Mouse (Mus musculus): ENCODE measurements at regions not wholly inside any gene's neighbourhood (a gene's known extent, or its start where the extent isn't known, plus 50 kb on each side); places are given as distances from the start of the nearest gene placed in this dataset.
A peak's percentile ranks its signal among the peaks of the same experiment; 100 is the strongest.

DNA sequence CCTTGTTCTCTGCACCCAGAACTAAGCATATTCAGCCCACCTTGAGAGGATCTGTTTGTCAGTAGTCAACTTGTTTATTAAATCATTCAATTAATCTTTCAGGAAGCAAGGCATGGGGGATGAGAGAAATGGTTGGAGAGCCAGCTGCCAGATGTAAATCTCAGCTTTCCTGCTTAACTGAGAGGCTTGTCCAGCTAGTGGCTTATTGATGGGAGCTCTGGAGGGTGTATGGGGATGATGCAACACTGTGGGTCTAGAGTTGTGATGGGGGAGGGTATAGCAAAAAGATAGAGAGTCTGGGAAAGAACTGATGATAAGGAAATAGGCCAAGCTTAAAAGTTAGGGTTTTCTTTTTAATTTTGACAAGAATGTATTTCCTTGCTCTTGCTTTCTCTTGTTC, 2163.3 kb downstream of the 9330182O14Rik start:
- Histone ChIP-seq H3K4me3 (ENCODE audit: low read depth, low read length) (no peak overlapping the region), H3K9ac (replicated peaks; ENCODE audit: low read depth) (no peak overlapping the region), H3K9me3 (ENCODE audit: low read length) (no peaks in the 10 kb centered on the region), H3K4me1 (ENCODE audit: insufficient read depth, low read depth, low read length) (no peaks in the 10 kb centered on the region), H3K27ac (ENCODE audit: low read length) (no peak overlapping the region), H3K36me3 (ENCODE audit: insufficient read depth, low read length) (no peaks in the 10 kb centered on the region), H3K4me2 (replicated peaks; ENCODE audit: low read depth, low read length) (no peak overlapping the region), H3K27me3 (replicated peaks; ENCODE audit: insufficient read depth, low read length) (no peaks in the 10 kb centered on the region)
- TF ChIP-seq EP300 (IDR thresholded peaks at IDR 0.05), result no peak
- TF ChIP-seq CTCF (IDR thresholded peaks at IDR 0.05), result no peak
- DNase-seq (ENCODE audit: low spot score) (peak; percentile 65), ATAC-seq (peak; percentile 38; the same call in 1 of the 2 replicates)

- no peaks in the 10 kb centered on the region for H3K9me3 ChIP-seq (ENCODE audit: low read length)
- H3K4me2 ChIP-seq (replicated peaks; ENCODE audit: low read depth, low read length), result no peak overlapping the region
- no peak overlapping the region for H3K9ac ChIP-seq (replicated peaks; ENCODE audit: low read depth)
- no peak overlapping the region for H3K27ac ChIP-seq (ENCODE audit: low read length)
- TF ChIP-seq CTCF (IDR thresholded peaks at IDR 0.05) (no peak), EP300 (IDR thresholded peaks at IDR 0.05) (no peak)
- no peak for ATAC-seq
- H3K4me3 ChIP-seq (ENCODE audit: low read depth, low read length), result no peak overlapping the region
- no peaks in the 10 kb centered on the region for H3K4me1 ChIP-seq (ENCODE audit: insufficient read depth, low read depth, low read length)
- WGBS, result 76% methylated on average over 1 of the region's 1 CpGs
- no peaks in the 10 kb centered on the region for H3K36me3 ChIP-seq (ENCODE audit: insufficient read depth, low read length)
- peak; percentile 22 for DNase-seq (ENCODE audit: low spot score)
- no peaks in the 10 kb centered on the region for H3K27me3 ChIP-seq (replicated peaks; ENCODE audit: insufficient read depth, low read length)
These were observed 2167.8 kb downstream of the 9330182O14Rik start for GRCm38 (mm10) chr15:42301956-42302355.

DNA sequence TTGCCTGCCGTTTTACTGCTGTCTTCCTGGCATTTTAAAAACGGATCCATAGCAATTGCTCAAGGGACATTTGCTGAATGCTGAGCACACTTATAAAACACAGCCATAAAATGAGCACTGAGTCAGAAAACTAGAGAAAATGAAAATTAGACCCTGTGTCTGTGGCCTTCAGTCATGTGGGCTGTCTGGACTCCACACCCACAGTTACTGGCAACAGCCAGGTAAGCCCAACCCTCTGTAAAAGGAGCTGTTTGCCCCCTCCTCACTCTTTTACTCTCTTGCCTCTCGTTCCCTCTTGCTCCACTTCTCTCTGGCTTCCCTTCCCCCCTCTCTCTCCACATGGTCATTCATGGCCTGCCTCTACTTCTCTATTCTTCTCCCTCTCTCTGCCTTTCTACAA, 2169.9 kb downstream of the 9330182O14Rik start:
- Histone ChIP-seq H3K27ac (ENCODE audit: low read length) (no peak overlapping the region), H3K4me1 (ENCODE audit: insufficient read depth, low read depth, low read length) (no peaks in the 10 kb centered on the region), H3K27me3 (replicated peaks; ENCODE audit: insufficient read depth, low read length) (no peaks in the 10 kb centered on the region), H3K4me2 (replicated peaks; ENCODE audit: low read depth, low read length) (no peak overlapping the region), H3K9ac (replicated peaks; ENCODE audit: low read depth) (no peak overlapping the region), H3K9me3 (ENCODE audit: low read length) (no peaks in the 10 kb centered on the region), H3K36me3 (ENCODE audit: insufficient read depth, low read length) (no peaks in the 10 kb centered on the region), H3K4me3 (ENCODE audit: low read depth, low read length) (no peak overlapping the region)
- DNase-seq (ENCODE audit: low spot score) (no peak), ATAC-seq (no peak)
- WGBS, result 67% methylated on average over 3 of the region's 3 CpGs
- TF ChIP-seq CTCF (IDR thresholded peaks at IDR 0.05), result no peak
- no peak for TF ChIP-seq EP300 (IDR thresholded peaks at IDR 0.05)

GRCm38 (mm10) chr15:42309586-42309985, 2175.4 kb downstream of the 9330182O14Rik start:
- no peaks in the 10 kb centered on the region for H3K9me3 ChIP-seq (ENCODE audit: low read length)
- no peak for ATAC-seq

GRCm38 (mm10) chr15:42311166-42311565, 2177.0 kb downstream of the 9330182O14Rik start:
- DNase-seq (ENCODE audit: low spot score) (no peak), ATAC-seq (peak; percentile 52)
- 46% methylated on average over 4 of the region's 4 CpGs for WGBS
- H3K9ac ChIP-seq (replicated peaks; ENCODE audit: low read depth), result no peak overlapping the region
- no peaks in the 10 kb centered on the region for H3K27me3 ChIP-seq (replicated peaks; ENCODE audit: insufficient read depth, low read length)
- H3K4me1 ChIP-seq (ENCODE audit: insufficient read depth, low read depth, low read length), result no peaks in the 10 kb centered on the region
- no peaks in the 10 kb centered on the region for H3K9me3 ChIP-seq (ENCODE audit: low read length)
- H3K4me2 ChIP-seq (replicated peaks; ENCODE audit: low read depth, low read length), result no peak overlapping the region
- TF ChIP-seq EP300 (IDR thresholded peaks at IDR 0.05) (no peak), CTCF (IDR thresholded peaks at IDR 0.05) (no peak)
- H3K4me3 ChIP-seq (ENCODE audit: low read depth, low read length), result no peak overlapping the region
- H3K36me3 ChIP-seq (ENCODE audit: insufficient read depth, low read length), result no peaks in the 10 kb centered on the region
- no peak overlapping the region for H3K27ac ChIP-seq (ENCODE audit: low read length)

More at GRCm38 (mm10) chr15:42309586-42309985, 2175.4 kb downstream of the 9330182O14Rik start:
- Histone ChIP-seq H3K36me3 (ENCODE audit: insufficient read depth, low read length) (no peaks in the 10 kb centered on the region), H3K27me3 (replicated peaks; ENCODE audit: insufficient read depth, low read length) (no peaks in the 10 kb centered on the region), H3K27ac (ENCODE audit: low read length) (no peak overlapping the region), H3K4me2 (replicated peaks; ENCODE audit: low read depth, low read length) (no peak overlapping the region), H3K4me1 (ENCODE audit: insufficient read depth, low read depth, low read length) (no peaks in the 10 kb centered on the region), H3K9ac (replicated peaks; ENCODE audit: low read depth) (no peak overlapping the region), H3K4me3 (ENCODE audit: low read depth, low read length) (no peak overlapping the region)
- no peak for TF ChIP-seq CTCF (IDR thresholded peaks at IDR 0.05)
- no peak for TF ChIP-seq EP300 (IDR thresholded peaks at IDR 0.05)
- DNase-seq (ENCODE audit: low spot score), result peak; percentile 67
- WGBS, result 33% methylated on average over 5 of the region's 5 CpGs

DNA sequence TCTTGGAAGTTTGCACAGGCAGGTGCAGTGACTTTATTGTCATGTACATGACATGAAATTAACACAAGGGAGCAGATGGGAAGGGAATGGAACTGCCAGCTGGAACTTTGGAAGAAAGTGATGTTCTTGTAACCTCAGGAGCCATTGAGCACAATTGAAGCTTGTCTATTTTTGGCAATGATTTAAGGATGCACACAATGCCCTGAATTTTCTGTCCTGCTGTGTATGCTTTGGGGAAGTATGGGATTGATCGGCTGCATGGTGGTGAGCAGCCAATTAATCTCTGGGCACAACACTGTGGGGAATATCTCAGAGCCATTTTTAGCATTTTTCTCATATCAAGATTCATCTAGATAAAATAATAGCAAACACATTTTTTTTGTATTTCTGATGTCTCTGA, 2186.2 kb downstream of the 9330182O14Rik start:
- ATAC-seq (no peak), DNase-seq (ENCODE audit: low spot score) (no peak)
- no peaks in the 10 kb centered on the region for H3K27me3 ChIP-seq (replicated peaks; ENCODE audit: insufficient read depth, low read length)
- H3K36me3 ChIP-seq (ENCODE audit: insufficient read depth, low read length), result no peaks in the 10 kb centered on the region
- H3K9me3 ChIP-seq (ENCODE audit: low read length), result no peaks in the 10 kb centered on the region
- H3K4me1 ChIP-seq (ENCODE audit: insufficient read depth, low read depth, low read length), result no peaks in the 10 kb centered on the region
- no peak overlapping the region for H3K4me2 ChIP-seq (replicated peaks; ENCODE audit: low read depth, low read length)
- no peak for TF ChIP-seq EP300 (IDR thresholded peaks at IDR 0.05)
- no peak for TF ChIP-seq CTCF (IDR thresholded peaks at IDR 0.05)
- H3K9ac ChIP-seq (replicated peaks; ENCODE audit: low read depth), result no peak overlapping the region
- H3K27ac ChIP-seq (ENCODE audit: low read length), result no peak overlapping the region
- H3K4me3 ChIP-seq (ENCODE audit: low read depth, low read length), result no peak overlapping the region
- WGBS, result 86% methylated on average over 1 of the region's 1 CpGs

DNA sequence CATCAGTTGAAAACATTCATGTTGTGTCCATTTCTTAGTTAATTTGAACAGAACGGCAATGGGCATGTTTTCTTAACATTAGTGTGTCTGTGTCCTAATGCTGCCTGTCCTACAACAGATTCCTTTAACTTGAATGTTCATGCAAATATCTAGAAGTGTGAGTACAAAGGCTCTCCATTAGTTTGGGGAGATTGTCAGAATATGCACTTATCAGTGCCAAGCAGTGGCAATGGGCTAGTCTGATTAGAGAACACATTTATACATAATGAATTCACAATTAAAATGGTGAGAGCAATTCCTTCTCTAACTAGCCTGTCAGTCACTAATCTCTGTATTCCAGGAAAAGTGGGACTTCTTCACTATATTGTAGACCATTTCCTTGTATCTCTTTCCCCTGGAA, 2188.8 kb downstream of the 9330182O14Rik start:
- TF ChIP-seq CTCF (IDR thresholded peaks at IDR 0.05) (no peak), EP300 (IDR thresholded peaks at IDR 0.05) (no peak)
- no peak overlapping the region for H3K4me3 ChIP-seq (ENCODE audit: low read depth, low read length)
- H3K4me1 ChIP-seq (ENCODE audit: insufficient read depth, low read depth, low read length), result no peaks in the 10 kb centered on the region
- no peaks in the 10 kb centered on the region for H3K36me3 ChIP-seq (ENCODE audit: insufficient read depth, low read length)
- no peak overlapping the region for H3K4me2 ChIP-seq (replicated peaks; ENCODE audit: low read depth, low read length)
- 84% methylated on average over 1 of the region's 1 CpGs for WGBS
- ATAC-seq (no peak), DNase-seq (ENCODE audit: low spot score) (no peak)
- no peak overlapping the region for H3K27ac ChIP-seq (ENCODE audit: low read length)
- no peaks in the 10 kb centered on the region for H3K9me3 ChIP-seq (ENCODE audit: low read length)
- H3K9ac ChIP-seq (replicated peaks; ENCODE audit: low read depth), result no peak overlapping the region
- H3K27me3 ChIP-seq (replicated peaks; ENCODE audit: insufficient read depth, low read length), result no peaks in the 10 kb centered on the region
